Mouse (Mus musculus): ENCODE results near the gene Elfn2. TPM values are rescaled to one million over a fixed set of nuclear protein-coding genes. Genes with fewer than 3 reads are reported as not detected.

Elfn2 gene
- polyA plus RNA-seq (2012; rRNA removed) = 0.02 and 0.09 TPM in 2 replicates

DNA sequence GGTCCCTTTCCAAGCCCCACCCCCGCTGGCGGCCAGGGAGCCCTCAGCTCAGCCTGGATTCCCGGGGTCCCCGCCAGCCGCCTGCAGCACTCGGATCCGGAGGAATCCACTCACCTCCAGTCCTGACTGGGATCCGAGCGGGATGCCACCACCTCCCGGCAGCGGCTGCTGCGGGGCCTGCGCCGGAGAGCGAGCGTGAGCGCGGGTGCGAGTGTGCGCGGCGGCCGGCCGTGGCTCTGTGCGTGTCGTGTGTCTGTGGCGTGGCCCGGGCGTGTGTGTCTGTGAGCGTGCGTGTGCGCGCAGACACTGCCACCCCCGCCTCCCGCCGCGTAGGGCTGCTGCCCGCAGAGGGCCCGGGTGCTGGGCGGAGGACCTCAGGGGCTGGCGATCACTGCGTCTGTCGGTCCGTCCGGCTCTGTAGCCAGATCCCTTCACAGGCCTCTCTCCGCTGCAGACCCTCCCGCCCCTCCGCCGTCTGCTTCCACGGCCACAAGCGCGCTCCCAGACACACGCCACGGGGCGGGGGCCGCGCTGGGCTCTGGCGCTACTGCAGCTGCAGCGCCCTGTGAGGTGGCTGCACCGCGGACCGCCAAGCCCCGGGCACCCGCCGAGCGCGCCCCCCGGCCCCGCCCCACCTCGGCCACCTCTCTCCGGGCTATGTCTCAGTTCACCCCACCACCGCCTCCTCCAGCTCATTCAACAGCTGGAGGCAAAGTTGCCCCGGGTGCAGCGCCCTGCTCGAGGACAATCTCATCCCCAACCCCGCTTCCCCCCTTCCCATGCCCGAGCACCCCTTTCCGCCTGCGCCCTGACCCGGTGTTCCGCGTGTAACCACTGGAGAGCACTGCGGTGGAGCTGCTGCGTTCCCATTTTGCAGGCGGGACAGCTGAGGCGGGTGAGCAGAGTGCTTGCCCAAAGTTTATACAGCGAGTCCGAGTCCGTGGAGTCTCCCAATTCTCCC, at the start of gene Elfn2:
Gene Elfn2, minus strand, starts transcription at position 482 of the 961 bp plus-strand sequence.
- WGBS = 2% methylated on average over 84 of the region's 89 CpGs
- TF ChIP-seq POLR2A (IDR thresholded peaks at IDR 0.05; ENCODE audit: borderline replicate concordance, extremely low read depth, low read depth, low read length) = no peak
- no peak for TF ChIP-seq CTCF (IDR thresholded peaks at IDR 0.05; ENCODE audit: insufficient read depth, low read length)
- H3K4me3 ChIP-seq (replicated peaks; ENCODE audit: extremely low read depth, low read depth, low read length) = no peak within 1 kb of the TSS
- no peak for DNase-seq
- no peaks in the 10 kb centered on the region for H3K4me1 ChIP-seq (ENCODE audit: control insufficient read depth, insufficient read depth, low read length)

DNA sequence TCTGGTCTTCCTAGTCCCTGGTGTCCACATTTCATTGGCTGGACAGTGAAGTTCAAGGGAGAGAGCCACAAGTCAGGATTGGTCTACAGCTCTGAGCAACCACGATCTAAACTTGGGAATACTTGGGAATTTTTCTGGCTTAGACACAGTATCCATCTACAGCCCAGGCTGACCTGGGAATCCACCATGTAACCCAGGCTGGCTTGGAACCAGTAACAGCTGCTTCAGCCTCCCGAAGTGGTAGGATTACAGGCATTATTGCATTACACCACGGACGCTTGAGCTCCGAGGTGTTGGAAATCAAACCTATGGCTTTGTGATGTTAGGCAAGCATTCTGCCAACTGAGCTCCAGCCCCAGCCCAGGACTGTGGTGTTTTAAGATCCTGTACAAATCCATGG, 45.1 kb upstream of the Elfn2 start:
- Histone ChIP-seq H3K4me3 (replicated peaks; ENCODE audit: extremely low read depth, low read depth, low read length) (no peak overlapping the region), H3K4me1 (ENCODE audit: control insufficient read depth, insufficient read depth, low read length) (no peaks in the 10 kb centered on the region)
- WGBS = 74% methylated on average over 5 of the region's 5 CpGs
- TF ChIP-seq POLR2A (IDR thresholded peaks at IDR 0.05; ENCODE audit: borderline replicate concordance, extremely low read depth, low read depth, low read length) (no peak), CTCF (IDR thresholded peaks at IDR 0.05; ENCODE audit: insufficient read depth, low read length) (no peak)
- DNase-seq = no peak

- 50% methylated on average over 9 of the region's 10 CpGs for WGBS
- TF ChIP-seq CTCF (IDR thresholded peaks at IDR 0.05; ENCODE audit: insufficient read depth, low read length) = no peak
- no peak for TF ChIP-seq POLR2A (IDR thresholded peaks at IDR 0.05; ENCODE audit: borderline replicate concordance, extremely low read depth, low read depth, low read length)
- DNase-seq = no peak
- H3K4me3 ChIP-seq (replicated peaks; ENCODE audit: extremely low read depth, low read depth, low read length) = no peak overlapping the region
- no peaks in the 10 kb centered on the region for H3K4me1 ChIP-seq (ENCODE audit: control insufficient read depth, insufficient read depth, low read length)
Observed at GRCm38 (mm10) chr15:78763210-78763609, 44.6 kb upstream of the Elfn2 start.

DNA sequence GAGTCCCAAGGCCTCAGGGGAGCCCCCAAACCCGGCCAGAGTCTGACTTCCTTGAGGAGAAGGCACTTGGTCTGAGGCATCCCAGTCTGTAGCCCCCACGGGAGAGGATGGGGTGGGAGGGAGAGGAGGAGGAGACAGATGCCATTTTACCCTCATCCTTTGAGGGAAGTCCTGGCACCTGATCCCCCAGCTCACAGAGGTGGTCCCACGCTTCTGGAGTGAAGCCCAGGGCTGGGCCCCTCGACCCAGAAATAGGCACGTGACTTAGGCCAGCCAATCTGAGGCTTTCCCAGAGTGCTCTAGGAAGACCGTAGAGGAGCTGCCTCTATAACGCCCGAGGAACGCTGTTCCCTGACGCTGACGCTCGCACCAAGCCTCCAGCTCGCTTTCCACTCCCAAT, 42.5 kb upstream of the Elfn2 start:
- 79% methylated on average over 13 of the region's 13 CpGs for WGBS
- DNase-seq = no peak

DNA sequence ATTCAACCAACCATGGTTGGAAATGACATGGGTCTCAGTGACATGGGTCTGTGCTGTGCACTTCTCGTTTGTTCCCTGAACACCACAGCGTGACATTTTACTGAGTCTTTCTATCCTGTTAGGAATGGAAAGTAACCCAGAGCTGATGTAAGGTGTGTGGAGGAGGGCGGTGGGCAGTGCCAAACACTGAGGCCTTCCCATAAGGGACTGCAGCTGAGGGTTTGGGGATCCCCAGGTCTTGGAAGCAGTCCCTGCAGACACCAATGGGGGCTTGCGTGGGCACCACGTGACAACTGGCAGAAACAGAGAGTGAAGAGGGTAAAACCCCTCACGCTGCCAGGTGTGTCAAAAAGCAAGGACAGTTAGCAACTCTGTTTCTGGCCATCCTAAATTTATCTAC, 39.6 kb upstream of the Elfn2 start:
- TF ChIP-seq CTCF (IDR thresholded peaks at IDR 0.05; ENCODE audit: insufficient read depth, low read length) (no peak), POLR2A (IDR thresholded peaks at IDR 0.05; ENCODE audit: borderline replicate concordance, extremely low read depth, low read depth, low read length) (no peak)
- no peaks in the 10 kb centered on the region for H3K4me1 ChIP-seq (ENCODE audit: control insufficient read depth, insufficient read depth, low read length)
- H3K4me3 ChIP-seq (replicated peaks; ENCODE audit: extremely low read depth, low read depth, low read length) = no peak overlapping the region
- WGBS = 85% methylated on average over 6 of the region's 6 CpGs
- DNase-seq = no peak

More for the DNA sequence above, 42.5 kb upstream of the Elfn2 start:
- Histone ChIP-seq H3K4me1 (ENCODE audit: control insufficient read depth, insufficient read depth, low read length) (no peaks in the 10 kb centered on the region), H3K4me3 (replicated peaks; ENCODE audit: extremely low read depth, low read depth, low read length) (no peak overlapping the region)
- TF ChIP-seq CTCF (IDR thresholded peaks at IDR 0.05; ENCODE audit: insufficient read depth, low read length) (no peak), POLR2A (IDR thresholded peaks at IDR 0.05; ENCODE audit: borderline replicate concordance, extremely low read depth, low read depth, low read length) (no peak)

DNA sequence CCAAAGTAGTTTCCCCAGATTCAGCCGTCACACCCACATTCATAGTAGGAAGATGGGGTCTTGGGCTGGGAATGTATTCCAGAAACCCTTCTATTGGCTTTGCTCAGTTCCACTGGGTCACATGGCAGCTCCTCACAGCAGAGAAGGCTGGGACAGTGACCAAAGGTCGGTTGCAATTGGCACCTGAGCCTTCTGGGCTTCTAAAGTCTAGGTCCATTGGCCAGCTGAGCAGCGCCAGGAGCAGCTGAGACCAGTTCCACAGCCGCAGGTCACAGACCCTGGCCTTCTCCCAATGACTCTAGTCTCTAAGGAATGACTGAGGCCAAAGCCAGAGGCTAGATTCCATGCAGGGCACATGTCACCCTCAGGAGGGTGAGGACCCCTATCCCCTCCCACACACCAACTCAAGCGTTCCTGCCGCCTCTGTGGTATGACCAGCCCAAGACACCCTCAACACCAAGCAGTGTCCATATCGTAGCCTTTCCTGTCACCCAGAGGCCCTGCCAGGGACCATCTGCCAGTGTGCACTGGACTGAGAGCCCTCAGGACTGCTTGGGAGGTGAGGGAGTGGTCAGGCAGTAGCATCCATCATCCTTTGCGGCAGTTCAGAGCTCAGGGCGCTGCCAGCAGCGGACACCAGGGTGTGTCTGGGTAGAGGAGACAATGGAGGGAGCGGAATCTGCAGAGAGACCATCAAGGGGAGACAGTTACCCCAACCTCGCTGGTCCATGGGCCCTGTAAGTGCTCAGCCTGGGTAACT, 37.6 kb upstream of the Elfn2 start:
- TF ChIP-seq POLR2A (IDR thresholded peaks at IDR 0.05; ENCODE audit: borderline replicate concordance, extremely low read depth, low read depth, low read length) (no peak), CTCF (IDR thresholded peaks at IDR 0.05; ENCODE audit: insufficient read depth, low read length) (no peak)
- no peak overlapping the region for H3K4me3 ChIP-seq (replicated peaks; ENCODE audit: extremely low read depth, low read depth, low read length)
- DNase-seq = no peak
- WGBS = 60% methylated on average over 12 of the region's 12 CpGs
- no peaks in the 10 kb centered on the region for H3K4me1 ChIP-seq (ENCODE audit: control insufficient read depth, insufficient read depth, low read length)

GRCm38 (mm10) chr15:78755226-78755625, 36.7 kb upstream of the Elfn2 start:
- Histone ChIP-seq H3K4me3 (replicated peaks; ENCODE audit: extremely low read depth, low read depth, low read length) (no peak overlapping the region), H3K4me1 (ENCODE audit: control insufficient read depth, insufficient read depth, low read length) (no peaks in the 10 kb centered on the region)
- DNase-seq = no peak
- 30% methylated on average over 3 of the region's 3 CpGs for WGBS
- TF ChIP-seq CTCF (IDR thresholded peaks at IDR 0.05; ENCODE audit: insufficient read depth, low read length) = no peak
- TF ChIP-seq POLR2A (IDR thresholded peaks at IDR 0.05; ENCODE audit: borderline replicate concordance, extremely low read depth, low read depth, low read length) = no peak

DNA sequence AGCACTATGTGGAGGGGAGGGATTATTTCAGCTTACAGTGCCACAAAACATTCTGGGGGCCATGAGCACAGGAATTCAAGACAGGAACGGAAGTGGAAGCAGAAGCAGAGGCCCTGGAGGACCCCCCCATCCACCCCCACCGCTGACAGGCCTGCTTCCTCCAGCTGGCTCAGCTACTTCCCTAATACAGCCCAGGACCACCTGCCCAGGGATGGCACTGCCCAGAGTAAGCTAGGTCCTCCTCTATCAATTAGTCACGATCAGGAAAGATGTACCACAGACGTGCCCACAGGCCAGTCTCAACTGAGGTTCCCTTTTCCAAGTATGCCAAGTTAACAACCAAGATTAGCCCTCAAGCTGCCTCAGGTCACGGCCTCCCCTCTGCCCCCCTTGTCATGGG, 35.6 kb upstream of the Elfn2 start:
- DNase-seq = no peak
- Histone ChIP-seq H3K4me3 (replicated peaks; ENCODE audit: extremely low read depth, low read depth, low read length) (no peak overlapping the region), H3K4me1 (ENCODE audit: control insufficient read depth, insufficient read depth, low read length) (no peaks in the 10 kb centered on the region)
- TF ChIP-seq CTCF (IDR thresholded peaks at IDR 0.05; ENCODE audit: insufficient read depth, low read length) (no peak), POLR2A (IDR thresholded peaks at IDR 0.05; ENCODE audit: borderline replicate concordance, extremely low read depth, low read depth, low read length) (no peak)
- 63% methylated on average over 5 of the region's 5 CpGs for WGBS

DNA sequence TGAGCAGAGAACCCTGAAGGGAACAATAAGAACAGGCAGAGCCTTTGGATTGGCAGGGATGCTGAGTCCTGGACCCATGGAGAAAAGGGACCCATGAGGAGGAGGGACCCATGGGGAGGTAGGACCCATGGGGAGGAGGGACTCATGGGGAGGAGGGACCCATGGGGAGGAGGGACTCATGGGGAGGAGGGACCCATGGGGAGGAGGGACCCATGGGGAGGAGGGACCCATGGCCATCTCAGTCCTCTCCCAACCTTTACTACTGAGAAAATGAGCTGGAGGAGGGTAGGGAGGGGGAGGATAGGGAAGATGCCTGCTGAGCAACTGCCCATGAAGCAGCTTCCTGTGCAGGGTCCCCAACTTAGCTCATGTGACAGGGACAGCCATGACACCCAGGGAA, 34.4 kb upstream of the Elfn2 start:
- Histone ChIP-seq H3K4me1 (ENCODE audit: control insufficient read depth, insufficient read depth, low read length) (no peaks in the 10 kb centered on the region), H3K4me3 (replicated peaks; ENCODE audit: extremely low read depth, low read depth, low read length) (no peak overlapping the region)
- TF ChIP-seq CTCF (IDR thresholded peaks at IDR 0.05; ENCODE audit: insufficient read depth, low read length) (no peak), POLR2A (IDR thresholded peaks at IDR 0.05; ENCODE audit: borderline replicate concordance, extremely low read depth, low read depth, low read length) (no peak)
- DNase-seq = no peak

All from lung, adult 2 months (tissue).